Mouse (Mus musculus): ENCODE results near the gene Ampd3. TPM values are rescaled to one million over a fixed set of nuclear protein-coding genes. Genes with fewer than 3 reads are reported as not detected.

Gene Ampd3
- polyA plus RNA-seq, 1 experiment from 2014 or later = 1.5 TPM

- 84% methylated on average over 6 of the region's 6 CpGs for WGBS
- peaks cover 38% of the 10 kb centered on the region for H3K4me1 ChIP-seq
- H3K27ac ChIP-seq (replicated peaks) = no peak overlapping the region
Measured at GRCm38 (mm10) chr7:110787310-110787709, 19.3 kb downstream of the Ampd3 start.

DNA sequence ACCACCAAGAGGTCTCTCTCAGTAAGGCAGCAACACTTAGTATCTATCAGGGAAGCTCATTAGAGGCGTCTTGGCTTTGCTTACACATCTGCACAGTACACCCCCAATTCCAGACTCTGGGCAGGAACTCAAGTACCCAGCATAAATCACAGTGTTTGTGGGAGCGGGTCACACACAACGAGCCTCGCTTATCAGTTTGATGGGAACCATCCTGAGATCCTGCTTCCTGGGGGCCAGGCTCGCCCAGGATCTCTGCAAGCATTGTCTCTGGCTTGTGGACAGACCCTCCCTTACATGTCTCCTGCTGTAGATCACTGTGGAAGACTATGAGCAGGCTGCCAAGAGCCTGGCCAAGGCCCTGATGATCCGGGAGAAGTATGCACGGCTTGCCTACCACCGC, 22.9 kb downstream of the Ampd3 start:
- WGBS = 87% methylated on average over 8 of the region's 8 CpGs
- peaks cover 9% of the 10 kb centered on the region for H3K4me1 ChIP-seq
- DNase-seq (ENCODE audit: low spot score) = no peak
- no peak overlapping the region for H3K4me3 ChIP-seq
- H3K36me3 ChIP-seq (replicated peaks) = no peaks in the 10 kb centered on the region
- no peak overlapping the region for H3K27ac ChIP-seq (replicated peaks)
- no peaks in the 10 kb centered on the region for H3K27me3 ChIP-seq (replicated peaks; ENCODE audit: low read depth, poor library complexity, severe bottlenecking)
- no peaks in the 10 kb centered on the region for H3K9me3 ChIP-seq

More at GRCm38 (mm10) chr7:110787310-110787709, 19.3 kb downstream of the Ampd3 start:
- Histone ChIP-seq H3K9me3 (no peaks in the 10 kb centered on the region), H3K36me3 (replicated peaks) (no peaks in the 10 kb centered on the region), H3K27me3 (replicated peaks; ENCODE audit: low read depth, poor library complexity, severe bottlenecking) (no peaks in the 10 kb centered on the region), H3K4me3 (no peak overlapping the region)
- DNase-seq (ENCODE audit: low spot score) = no peak

DNA sequence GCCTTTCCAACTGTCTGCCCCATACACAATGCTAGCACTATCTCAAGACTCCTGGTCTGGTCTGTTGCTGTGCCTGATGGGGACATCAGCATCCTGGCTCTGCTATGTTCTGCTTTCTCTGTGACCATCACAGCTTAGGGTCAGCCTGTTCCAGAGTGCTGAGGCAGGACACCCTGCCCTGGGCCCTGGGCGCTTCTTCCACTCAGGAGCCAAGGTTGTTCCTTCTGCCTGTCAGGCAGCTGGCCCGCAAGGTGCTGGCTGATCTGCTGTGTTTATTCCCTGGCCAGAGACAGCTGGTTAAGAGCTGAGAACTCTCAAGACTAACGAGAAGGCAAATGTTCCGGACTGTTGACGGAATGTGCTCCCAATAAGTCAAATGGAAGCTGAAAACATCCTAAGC, 24.2 kb downstream of the Ampd3 start:
- H3K36me3 ChIP-seq (replicated peaks) = no peaks in the 10 kb centered on the region
- H3K27ac ChIP-seq (replicated peaks) = no peak overlapping the region
- no peaks in the 10 kb centered on the region for H3K27me3 ChIP-seq (replicated peaks; ENCODE audit: low read depth, poor library complexity, severe bottlenecking)
- no peaks in the 10 kb centered on the region for H3K9me3 ChIP-seq
- H3K4me1 ChIP-seq = peaks cover 10% of the 10 kb centered on the region
- no peak for DNase-seq (ENCODE audit: low spot score)
- H3K4me3 ChIP-seq = no peak overlapping the region
- WGBS = 91% methylated on average over 5 of the region's 5 CpGs

DNA sequence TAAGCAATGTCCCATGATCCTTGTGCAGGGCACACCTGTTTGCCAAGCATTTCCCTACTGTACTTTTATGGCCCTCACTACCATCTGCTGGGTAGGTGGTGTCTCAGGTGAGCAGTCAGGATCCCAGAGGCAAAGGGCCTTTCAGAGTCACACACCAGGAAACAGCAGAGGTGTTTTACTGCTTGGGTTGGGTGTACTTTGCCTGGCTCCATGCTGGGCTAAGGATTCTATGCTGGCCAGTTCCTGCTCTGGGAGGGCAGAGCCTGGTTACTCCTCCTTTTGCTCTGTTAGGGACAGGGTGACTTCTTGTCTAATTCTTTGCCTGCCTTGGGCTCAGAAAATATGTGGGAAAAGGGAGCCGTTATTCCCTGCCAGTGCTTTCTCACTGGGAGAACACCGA, 24.8 kb downstream of the Ampd3 start:
- peaks cover 12% of the 10 kb centered on the region for H3K4me1 ChIP-seq
- no peak overlapping the region for H3K27ac ChIP-seq (replicated peaks)
- no peaks in the 10 kb centered on the region for H3K9me3 ChIP-seq
- no peak for DNase-seq (ENCODE audit: low spot score)
- no peak overlapping the region for H3K4me3 ChIP-seq
- 82% methylated on average over 2 of the region's 2 CpGs for WGBS
- no peaks in the 10 kb centered on the region for H3K36me3 ChIP-seq (replicated peaks)
- H3K27me3 ChIP-seq (replicated peaks; ENCODE audit: low read depth, poor library complexity, severe bottlenecking) = no peaks in the 10 kb centered on the region

DNA sequence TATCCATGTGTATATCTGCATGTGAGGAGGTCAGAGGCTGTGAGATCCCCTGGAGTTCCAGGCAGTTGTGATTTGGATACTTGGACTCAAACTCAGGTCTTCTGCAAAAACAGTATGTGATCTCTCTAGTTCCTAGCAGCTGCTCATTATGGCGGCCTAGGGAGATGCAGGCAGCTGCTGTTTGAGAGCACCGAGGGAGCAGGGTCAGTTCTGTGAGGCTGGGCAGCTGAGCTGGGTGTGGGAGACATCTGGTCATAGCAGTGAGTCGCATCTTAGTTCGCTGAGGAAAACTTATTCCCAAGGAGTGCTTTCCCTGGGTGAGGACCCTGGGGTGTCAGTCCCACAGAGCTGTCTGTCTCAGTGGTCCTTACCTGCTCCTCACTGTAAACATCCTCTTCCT, 26.7 kb downstream of the Ampd3 start:
- DNase-seq (ENCODE audit: low spot score) = no peak
- H3K27ac ChIP-seq (replicated peaks) = no peak overlapping the region
- no peaks in the 10 kb centered on the region for H3K9me3 ChIP-seq
- H3K36me3 ChIP-seq (replicated peaks) = no peaks in the 10 kb centered on the region
- 73% methylated on average over 4 of the region's 4 CpGs for WGBS
- no peaks in the 10 kb centered on the region for H3K27me3 ChIP-seq (replicated peaks; ENCODE audit: low read depth, poor library complexity, severe bottlenecking)
- H3K4me1 ChIP-seq = peaks cover 23% of the 10 kb centered on the region
- H3K4me3 ChIP-seq = no peak overlapping the region

DNA sequence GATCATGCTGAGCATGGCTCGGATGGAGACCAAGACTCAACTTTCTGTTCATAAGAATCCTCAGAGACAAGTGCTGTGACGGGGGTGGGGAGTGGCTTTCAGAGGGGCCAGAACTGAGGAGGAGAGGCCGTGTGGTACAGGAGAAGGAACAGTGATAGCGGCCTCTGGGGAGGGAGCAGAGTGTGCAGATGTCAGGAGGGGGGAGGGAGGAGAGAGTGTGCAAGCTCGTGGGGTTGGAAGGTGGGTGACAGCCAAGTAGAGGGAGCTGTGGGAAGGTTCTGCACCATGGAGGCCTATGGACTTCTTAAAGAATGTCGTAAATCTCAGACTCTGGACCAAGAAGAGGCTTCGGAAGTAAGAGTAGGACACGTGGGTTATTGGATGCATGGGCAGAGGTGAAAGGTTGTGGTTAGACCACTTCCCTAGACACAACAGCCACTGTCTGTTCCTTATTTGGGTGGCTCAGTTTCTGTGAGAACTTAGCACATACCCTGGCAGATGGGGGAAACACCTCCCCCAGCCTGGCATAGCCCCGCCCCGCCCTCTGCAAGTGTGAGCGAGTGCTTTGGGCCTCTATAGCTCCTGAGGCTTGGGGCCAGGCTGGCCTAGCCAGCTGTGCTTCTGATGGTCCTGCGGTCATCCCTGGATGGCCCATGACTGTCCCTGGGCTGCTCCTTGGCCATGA, 28.5 kb downstream of the Ampd3 start:
- WGBS = 77% methylated on average over 12 of the region's 12 CpGs

GRCm38 (mm10) chr7:110797722-110798409, 29.9 kb downstream of the Ampd3 start:
- no peaks in the 10 kb centered on the region for H3K27me3 ChIP-seq (replicated peaks; ENCODE audit: low read depth, poor library complexity, severe bottlenecking)
- H3K27ac ChIP-seq (replicated peaks) = no peak overlapping the region
- H3K9me3 ChIP-seq = no peaks in the 10 kb centered on the region
- H3K4me1 ChIP-seq = peaks cover 23% of the 10 kb centered on the region
- no peak overlapping the region for H3K4me3 ChIP-seq
- WGBS = 86% methylated on average over 11 of the region's 11 CpGs
- H3K36me3 ChIP-seq (replicated peaks) = no peaks in the 10 kb centered on the region
- no peak for DNase-seq (ENCODE audit: low spot score)

More for the DNA sequence above, 28.5 kb downstream of the Ampd3 start:
- H3K27me3 ChIP-seq (replicated peaks; ENCODE audit: low read depth, poor library complexity, severe bottlenecking) = no peaks in the 10 kb centered on the region
- no peaks in the 10 kb centered on the region for H3K9me3 ChIP-seq
- no peak overlapping the region for H3K27ac ChIP-seq (replicated peaks)
- H3K4me1 ChIP-seq = peaks cover 23% of the 10 kb centered on the region
- DNase-seq (ENCODE audit: low spot score) = no peak
- H3K36me3 ChIP-seq (replicated peaks) = no peaks in the 10 kb centered on the region
- H3K4me3 ChIP-seq = no peak overlapping the region

GRCm38 (mm10) chr7:110801028-110801427, 33.0 kb downstream of the Ampd3 start:
- H3K27me3 ChIP-seq (replicated peaks; ENCODE audit: low read depth, poor library complexity, severe bottlenecking) = no peaks in the 10 kb centered on the region
- peaks cover 22% of the 10 kb centered on the region for H3K4me1 ChIP-seq
- no peak overlapping the region for H3K27ac ChIP-seq (replicated peaks)
- no peaks in the 10 kb centered on the region for H3K36me3 ChIP-seq (replicated peaks)
- H3K4me3 ChIP-seq = no peak overlapping the region
- 1% methylated on average over 4 of the region's 4 CpGs for WGBS
- DNase-seq (ENCODE audit: low spot score) = peak; percentile 81
- no peaks in the 10 kb centered on the region for H3K9me3 ChIP-seq

DNA sequence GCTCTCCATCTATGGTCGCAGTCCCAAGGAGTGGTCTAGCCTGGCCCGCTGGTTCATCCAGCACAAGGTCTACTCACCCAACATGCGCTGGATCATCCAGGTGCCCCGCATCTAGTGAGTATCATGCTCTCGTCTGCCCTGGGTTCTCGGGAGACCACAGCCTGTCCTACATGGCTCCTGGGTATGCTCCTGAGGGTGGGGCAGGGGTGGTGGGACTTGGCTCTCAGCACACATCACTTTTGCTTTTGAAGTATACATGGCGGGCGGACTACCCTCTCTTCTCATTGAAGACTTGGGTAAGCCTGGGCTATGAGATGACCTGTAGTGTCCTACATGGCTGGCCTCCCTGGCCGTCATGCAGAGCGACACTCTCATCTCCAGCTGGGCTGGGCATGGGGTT, 35.1 kb downstream of the Ampd3 start:
- H3K4me1 ChIP-seq = peaks cover 8% of the 10 kb centered on the region
- no peak for DNase-seq (ENCODE audit: low spot score)
- H3K9me3 ChIP-seq = no peaks in the 10 kb centered on the region
- H3K27ac ChIP-seq (replicated peaks) = no peak overlapping the region
- 94% methylated on average over 10 of the region's 10 CpGs for WGBS
- H3K27me3 ChIP-seq (replicated peaks; ENCODE audit: low read depth, poor library complexity, severe bottlenecking) = no peaks in the 10 kb centered on the region
- H3K36me3 ChIP-seq (replicated peaks) = no peaks in the 10 kb centered on the region
- no peak overlapping the region for H3K4me3 ChIP-seq

DNA sequence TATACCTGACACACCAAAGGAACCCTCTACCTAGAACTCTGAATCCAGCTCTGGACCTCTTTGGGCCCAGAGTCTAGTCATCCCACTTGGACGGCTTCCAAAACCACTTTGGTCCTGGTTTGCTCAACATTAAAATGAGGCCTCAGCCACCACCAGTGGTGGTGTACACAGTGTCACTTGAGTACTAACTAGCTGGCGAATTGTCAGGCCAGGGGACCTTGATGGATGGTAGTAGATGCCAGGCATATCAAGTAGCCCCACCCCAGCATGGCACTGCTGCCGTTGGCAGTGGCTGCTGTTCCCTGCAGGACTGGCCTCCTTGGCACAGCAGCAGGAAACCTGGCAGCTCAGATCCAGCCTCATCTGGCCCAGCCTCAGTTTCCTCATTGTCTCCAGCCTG, 36.3 kb downstream of the Ampd3 start:
- Histone ChIP-seq H3K4me3 (no peak overlapping the region), H3K9me3 (no peaks in the 10 kb centered on the region), H3K27me3 (replicated peaks; ENCODE audit: low read depth, poor library complexity, severe bottlenecking) (no peaks in the 10 kb centered on the region), H3K4me1 (peaks cover 6% of the 10 kb centered on the region), H3K27ac (replicated peaks) (no peak overlapping the region), H3K36me3 (replicated peaks) (no peaks in the 10 kb centered on the region)
- DNase-seq (ENCODE audit: low spot score) = no peak
- 88% methylated on average over 3 of the region's 3 CpGs for WGBS

DNA sequence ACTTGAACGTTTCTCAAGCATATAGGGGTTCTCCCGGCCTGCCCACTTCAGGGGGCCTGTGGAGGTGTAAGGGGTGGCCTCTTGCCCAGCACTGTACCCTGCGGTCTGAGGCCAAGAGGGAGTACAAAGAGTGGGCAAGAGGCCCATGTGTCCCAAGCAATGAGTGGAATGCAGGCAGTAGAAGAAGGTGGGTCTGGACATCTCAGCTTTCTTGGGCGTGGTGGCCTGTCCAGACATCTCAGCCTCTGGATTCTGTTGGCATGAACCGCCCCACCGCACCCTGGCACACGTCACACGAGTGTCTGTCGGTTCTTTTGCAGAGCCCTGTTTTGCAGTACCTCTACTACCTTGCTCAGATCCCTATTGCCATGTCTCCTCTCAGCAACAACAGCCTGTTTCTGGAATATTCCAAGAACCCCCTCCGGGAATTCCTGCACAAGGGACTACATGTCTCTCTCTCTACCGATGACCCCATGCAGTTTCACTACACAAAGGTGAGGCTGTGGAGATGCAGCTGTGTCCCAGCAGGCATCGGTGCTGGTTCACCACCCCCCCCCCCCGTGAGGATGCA, 39.5 kb downstream of the Ampd3 start:
- WGBS = 92% methylated on average over 13 of the region's 13 CpGs

GRCm38 (mm10) chr7:110808962-110809361, 41.0 kb downstream of the Ampd3 start:
- 40% methylated on average over 3 of the region's 3 CpGs for WGBS
- DNase-seq (ENCODE audit: low spot score) = no peak
- peaks cover 5% of the 10 kb centered on the region; the same call in 1 of the 2 replicates for H3K36me3 ChIP-seq (replicated peaks)
- H3K9me3 ChIP-seq = no peaks in the 10 kb centered on the region
- no peaks in the 10 kb centered on the region for H3K27me3 ChIP-seq (replicated peaks; ENCODE audit: low read depth, poor library complexity, severe bottlenecking)
- peaks cover 12% of the 10 kb centered on the region for H3K4me1 ChIP-seq
- no peak overlapping the region for H3K4me3 ChIP-seq
- no peak overlapping the region for H3K27ac ChIP-seq (replicated peaks)

More for the DNA sequence above, 39.5 kb downstream of the Ampd3 start:
- no peak for DNase-seq (ENCODE audit: low spot score)
- H3K9me3 ChIP-seq = no peaks in the 10 kb centered on the region
- H3K27ac ChIP-seq (replicated peaks) = no peak overlapping the region
- no peaks in the 10 kb centered on the region for H3K27me3 ChIP-seq (replicated peaks; ENCODE audit: low read depth, poor library complexity, severe bottlenecking)
- no peak overlapping the region for H3K4me3 ChIP-seq
- H3K4me1 ChIP-seq = peaks cover 12% of the 10 kb centered on the region
- H3K36me3 ChIP-seq (replicated peaks) = peaks cover 2% of the 10 kb centered on the region; the same call in 1 of the 2 replicates
